Mouse (Mus musculus) megakaryocyte, embryonic 14.5 days (primary cell): ENCODE measurements around the gene Fam216a.

Experiments used
- FLI1 ChIP-seq: IDR thresholded peaks from 2 replicates; pipeline ENCODE4 v1.6.1; 2012; ENCODE audit warnings: low read length, inconsistent platforms, mixed read lengths
- GATA1 ChIP-seq: IDR thresholded peaks from 3 replicates; pipeline ENCODE4 v1.6.1; 2012; ENCODE audit warnings: mixed read lengths, low read length, inconsistent platforms, borderline replicate concordance

GRCm38 (mm10) chr5:122336554-122337294 is 35.4 kb downstream of the Fam216a start:
- no peak for TF ChIP-seq GATA1
- TF ChIP-seq FLI1 = no peak
